Mouse (Mus musculus) lung, postnatal 0 days (tissue): Measurements from ENCODE around the gene Rsph6a.

ENCODE experiments used
- CTCF ChIP-seq: IDR thresholded peaks from 2 replicates; pipeline ENCODE4 v1.5.1; 2016; ENCODE audit warnings: antibody characterized with exemption, mild to moderate bottlenecking
- EP300 ChIP-seq: IDR thresholded peaks from 2 replicates; pipeline ENCODE4 v1.6.1; 2016; ENCODE audit warnings: antibody characterized with exemption, mild to moderate bottlenecking, control low read depth

- no peak for TF ChIP-seq CTCF
- no peak for TF ChIP-seq EP300
These were observed 20.7 kb downstream of the Rsph6a start for GRCm38 (mm10) chr7:19075231-19075630.
